Mouse (Mus musculus) kidney, postnatal 36 days (tissue): ENCODE measurements around the gene Cdca5.
A peak's percentile ranks its signal among the peaks of the same experiment; 100 is the strongest.
"Not testable (repeated sequence)": the region's sequence is repeated elsewhere in the genome, so short reads cannot be mapped to it uniquely, and the experiment has no call there.

Source experiments
- DNase-seq, 2 experiments: peaks; one replicate each; pipeline ENCODE4 v3.0.0; 2021 to 2022; ENCODE audit warnings: mixed read lengths in 2 of 2

Gene Cdca5

DNA sequence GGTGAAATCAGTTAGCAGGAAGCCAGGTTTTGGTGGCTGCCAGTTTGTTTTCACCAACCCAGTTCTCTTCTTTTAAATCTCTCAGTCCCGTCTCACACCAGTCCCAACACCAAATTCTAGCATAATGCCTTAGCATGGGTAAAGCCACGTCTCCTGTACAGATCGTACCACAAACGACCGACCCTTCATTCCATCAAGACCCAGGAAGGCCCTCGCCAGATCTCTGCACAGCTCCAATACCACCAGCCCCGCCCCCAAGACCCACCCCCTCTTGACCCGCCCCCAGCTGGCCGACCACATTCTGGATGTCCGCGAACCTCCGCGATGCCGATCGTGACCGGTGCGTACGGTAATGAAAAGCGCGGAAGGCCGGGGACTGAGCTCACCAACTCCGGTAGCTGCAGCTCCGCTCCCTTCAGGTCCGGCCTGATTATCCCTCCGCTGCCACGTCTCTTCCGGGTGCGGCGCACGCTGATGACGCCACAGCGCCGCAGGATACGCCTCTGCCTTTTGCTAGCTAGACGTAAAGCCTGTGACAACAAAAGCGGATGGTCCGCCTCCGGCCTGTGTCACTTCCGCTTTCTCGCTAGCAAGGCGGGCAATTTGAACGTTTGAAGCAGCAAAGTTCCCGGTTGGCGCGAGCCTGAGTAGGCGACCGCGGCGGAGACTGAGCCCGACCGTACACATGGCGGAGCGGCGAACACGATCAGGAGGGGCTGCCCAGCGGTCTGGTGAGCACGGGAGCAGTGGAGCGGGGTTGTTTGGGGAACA is at the start of gene Cdca5, which contains the start of gene Zfpl1:
TSS of gene Cdca5 (plus strand) at position 506 of the 771 bp plus-strand sequence.
TSS of gene Zfpl1 (minus strand) at position 479 of the 771 bp plus-strand sequence.
- peak; percentile 98 for DNase-seq

DNA sequence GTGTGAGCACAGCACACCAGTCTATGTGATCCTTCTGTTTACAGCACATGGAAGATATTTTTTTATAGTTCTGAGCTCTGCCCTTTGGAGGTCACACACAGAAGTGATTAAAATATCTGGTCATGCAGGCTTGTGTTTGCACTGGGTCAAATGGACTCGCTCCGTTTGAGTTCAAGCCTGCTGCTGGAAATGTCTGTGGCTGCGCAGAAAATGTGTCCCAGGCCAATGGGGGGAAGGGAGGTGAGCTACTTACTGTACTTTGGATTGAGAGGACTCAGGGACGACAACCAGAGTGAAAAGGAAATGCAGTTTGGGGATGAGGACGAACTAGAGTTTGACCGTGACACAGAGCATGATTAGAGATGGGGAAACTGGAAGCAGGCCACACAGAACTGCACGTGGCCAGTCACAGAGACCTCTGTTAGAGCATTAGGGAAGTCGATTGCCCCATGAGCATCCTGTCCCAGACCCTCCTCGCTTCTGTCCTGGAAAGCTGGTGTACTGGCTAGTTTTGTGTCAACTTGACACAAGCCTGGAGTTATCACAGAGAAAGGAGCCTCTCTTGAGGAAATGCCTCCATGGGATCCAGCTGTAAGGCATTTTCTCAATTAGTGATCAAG is 48.7 kb upstream of the Cdca5 start:
- DNase-seq = no peak

DNA sequence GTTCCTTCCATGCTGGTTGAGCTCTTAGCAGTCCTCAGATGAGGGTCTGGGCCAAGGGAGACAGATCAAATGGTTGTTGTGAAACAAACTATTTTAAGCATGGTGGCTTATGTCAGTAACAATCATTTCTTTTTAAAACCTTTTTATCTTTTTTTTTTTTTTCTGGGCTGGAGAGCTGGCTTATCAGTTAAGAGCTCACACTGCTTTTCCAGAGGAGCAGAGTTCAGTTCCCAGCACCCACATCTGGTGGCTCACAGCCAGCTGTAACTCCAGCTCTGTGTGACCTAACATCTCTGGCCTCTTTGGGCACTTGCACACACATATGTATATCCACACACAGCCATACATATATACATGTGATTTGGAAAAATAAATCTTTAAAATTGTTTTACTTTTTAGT is 47.1 kb upstream of the Cdca5 start:
- no peak for DNase-seq

DNA sequence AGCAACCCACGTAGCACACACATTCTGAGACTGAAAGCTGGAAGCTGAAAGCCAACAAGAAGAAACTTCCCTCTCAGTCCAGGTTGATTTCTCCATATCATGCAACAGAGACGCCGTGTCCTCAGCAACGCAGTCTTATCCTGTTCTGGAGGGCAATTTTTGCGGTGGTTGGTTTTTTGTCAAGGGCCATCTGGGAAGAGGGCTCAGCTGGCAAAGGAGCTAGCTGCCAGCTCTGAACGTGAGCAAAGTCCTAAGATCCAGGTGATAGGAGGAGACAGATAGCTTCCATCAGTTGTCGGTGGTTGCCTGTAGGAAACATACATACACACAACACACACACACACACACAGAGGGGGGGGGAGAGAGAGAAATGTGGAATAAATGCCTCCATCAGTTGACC is 46.5 kb upstream of the Cdca5 start:
- DNase-seq = no peak

DNA sequence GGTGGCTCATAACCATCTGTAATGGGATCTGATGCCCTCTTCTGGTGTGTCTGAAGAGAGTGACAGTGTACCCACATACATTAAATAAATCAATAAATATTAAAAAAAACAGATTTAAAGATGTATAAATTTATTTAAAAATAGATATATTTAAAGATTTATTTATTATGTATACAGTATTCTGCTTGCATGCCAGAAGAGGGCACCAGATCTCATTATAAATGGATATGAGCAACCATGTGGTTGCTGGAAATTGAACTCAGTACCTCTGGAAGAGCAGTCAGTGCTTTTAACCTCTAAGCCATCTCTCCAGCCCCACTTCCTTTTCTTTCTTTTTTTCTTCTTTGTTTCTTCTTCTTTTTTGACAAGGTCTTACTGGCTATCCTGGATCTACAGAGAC is 44.8 kb upstream of the Cdca5 start:
- DNase-seq = no peak

DNA sequence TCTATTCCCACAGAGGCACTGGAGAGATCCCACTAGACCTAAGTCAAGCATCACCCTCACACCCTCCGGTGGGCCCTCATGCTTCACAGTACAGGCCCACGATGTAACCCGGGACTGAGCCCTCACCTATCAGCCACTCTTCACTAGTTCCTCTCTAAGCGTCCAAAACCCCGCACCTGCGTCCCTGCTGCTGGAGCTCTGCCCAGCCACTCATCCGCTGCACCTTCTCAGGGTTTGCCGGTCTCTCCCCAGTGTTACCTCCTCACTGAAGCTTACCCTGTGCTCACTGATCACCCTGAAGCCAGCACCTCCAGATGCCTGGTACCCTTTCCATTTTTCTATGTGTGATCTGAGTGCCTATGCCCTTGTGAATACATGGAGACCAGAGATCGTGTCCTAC is 42.5 kb upstream of the Cdca5 start:
- DNase-seq = no peak

DNA sequence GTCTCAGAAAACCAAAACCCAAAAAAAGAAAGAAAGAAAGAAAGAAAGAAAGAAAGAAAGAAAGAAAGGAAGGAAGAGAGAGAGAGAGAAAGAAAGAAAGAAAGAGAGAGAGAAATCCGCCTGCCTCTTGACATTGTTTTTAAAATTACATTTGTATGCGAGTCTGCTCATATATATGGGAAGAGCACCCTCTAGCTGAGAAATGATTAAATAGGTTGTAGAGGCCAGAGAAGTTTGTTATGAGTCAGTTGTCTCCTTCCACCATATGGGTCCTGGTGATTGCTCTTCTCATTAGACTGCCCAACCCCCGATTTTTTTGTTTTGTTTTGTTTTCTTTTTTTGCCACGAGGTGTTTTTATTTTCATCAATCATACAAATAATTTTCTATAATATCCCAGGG is 40.7 kb upstream of the Cdca5 start:
- DNase-seq = not testable (repeated sequence)

DNA sequence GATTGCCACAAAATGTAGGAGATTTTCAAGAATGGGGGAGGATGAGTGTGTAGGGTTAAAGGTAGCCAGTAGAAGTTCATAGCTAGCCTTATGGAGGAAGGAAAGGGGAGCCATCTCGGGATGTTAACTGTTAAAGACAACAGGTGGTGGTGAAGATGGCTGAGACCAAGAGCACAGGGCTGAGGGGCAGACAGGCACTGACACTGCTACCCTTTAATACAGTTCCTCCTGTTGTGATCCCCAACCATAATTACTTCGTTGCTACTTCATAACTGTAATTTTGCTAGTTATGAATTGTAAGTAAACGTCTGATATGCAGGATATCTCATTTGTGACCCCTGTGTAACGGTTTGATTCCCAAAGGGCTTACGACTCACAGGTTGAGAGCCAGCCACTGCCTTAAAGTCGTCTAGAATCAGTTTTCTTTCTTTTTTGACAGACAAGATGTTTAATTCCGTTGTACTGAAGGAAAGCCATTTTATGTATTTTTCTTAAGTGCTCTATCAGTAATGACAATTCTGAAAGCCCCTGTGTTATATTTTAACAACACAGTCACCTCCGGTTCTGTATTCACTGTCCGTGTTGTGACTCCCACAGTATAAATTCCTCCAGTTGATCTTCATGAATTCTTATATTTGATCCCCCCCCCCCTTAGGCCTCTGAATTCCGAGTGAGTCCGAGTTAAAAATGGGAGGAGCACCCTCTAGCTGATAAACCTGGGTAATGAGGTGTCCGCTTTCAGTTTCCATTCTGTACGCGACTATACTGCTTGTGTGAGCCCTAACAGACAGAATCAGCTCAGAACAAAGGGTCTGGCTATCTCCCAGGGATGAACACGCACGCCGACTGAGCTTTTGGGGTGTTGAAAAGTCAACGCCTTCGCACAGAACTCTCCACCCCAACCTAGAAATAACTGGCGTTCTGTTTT is 39.2 kb upstream of the Cdca5 start:
- no peak for DNase-seq

DNA sequence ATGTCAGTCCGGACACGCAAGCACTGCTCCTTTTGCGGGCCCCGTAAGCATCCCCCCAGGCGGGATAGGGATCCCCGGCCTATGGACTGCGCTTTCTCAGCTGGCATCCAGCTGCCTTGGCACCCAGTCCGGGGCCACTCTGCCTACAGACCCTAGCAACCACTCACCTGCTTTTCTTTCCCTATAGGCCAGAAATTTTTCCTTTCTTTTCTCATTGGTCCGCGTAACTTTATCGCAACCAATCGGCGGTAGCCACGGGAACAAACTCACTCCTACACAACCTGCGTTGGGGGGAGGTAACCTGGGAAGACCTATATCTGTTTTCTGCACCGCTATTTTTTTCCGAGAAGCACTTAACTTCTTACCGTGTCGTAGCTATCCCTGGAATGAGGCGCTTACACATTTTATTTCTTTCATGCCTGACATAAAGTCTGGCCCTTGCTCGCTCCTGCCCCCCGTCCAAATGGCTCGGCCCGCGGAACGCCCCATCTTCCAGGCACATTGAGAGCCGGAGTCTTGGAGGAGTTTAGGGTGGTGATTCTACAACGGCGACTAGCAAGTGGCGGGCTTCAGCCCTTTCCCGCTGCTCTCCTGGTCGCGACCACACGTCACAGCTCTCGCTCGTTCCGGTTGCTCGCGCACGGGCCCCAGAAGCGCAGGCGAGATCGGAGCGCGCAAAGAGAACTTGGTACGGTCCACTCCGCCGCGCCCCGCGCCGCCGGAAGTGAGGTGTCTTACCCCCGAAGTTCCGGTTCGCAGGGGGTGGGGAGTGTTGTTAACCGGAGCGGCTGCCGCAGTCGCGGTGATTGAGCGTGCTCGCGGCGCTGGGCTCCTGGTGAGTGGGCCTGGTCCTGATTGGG is 38.3 kb upstream of the Cdca5 start, which contains the start of gene Syvn1:
TSS of gene Syvn1 (plus strand) at position 283 of the 860 bp plus-strand sequence.
- DNase-seq = peak; percentile 94 to 96

DNA sequence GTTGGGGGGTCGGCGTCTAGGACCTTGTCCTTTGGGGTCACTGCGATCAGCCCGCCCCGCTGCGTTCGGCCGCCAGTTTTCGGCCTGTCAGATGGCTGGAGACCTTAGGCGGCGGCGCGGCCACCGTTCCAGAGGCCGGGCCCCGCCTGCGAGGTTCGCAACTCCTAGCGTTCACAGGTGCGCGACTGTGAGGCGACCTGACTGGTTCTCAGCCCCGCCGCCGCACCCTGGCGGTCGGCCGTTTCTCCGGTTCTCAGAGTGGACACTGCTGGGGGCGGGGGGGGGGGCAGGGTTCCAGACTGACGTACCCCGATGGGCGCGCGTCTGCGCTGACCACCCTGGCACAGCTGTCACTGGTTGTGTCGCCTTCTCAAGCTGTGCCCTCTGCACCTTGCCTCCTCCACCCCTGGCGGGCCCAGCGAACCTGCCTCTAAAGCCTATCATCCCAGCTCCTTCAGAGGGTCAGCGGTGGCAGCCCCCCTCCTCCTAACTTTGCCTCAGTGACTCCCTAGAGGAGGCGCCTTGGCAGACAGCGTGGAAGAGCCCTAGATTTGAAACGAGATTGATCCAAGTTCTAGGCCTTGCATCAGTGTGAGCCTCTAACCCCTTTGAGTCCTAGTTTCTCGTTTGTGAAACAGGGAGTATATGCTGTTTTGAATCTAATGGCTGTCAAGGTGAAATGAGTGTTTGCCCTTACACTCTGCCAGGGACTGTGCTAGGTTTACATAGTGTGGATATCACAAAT is 37.5 kb upstream of the Cdca5 start:
- no peak for DNase-seq

DNA sequence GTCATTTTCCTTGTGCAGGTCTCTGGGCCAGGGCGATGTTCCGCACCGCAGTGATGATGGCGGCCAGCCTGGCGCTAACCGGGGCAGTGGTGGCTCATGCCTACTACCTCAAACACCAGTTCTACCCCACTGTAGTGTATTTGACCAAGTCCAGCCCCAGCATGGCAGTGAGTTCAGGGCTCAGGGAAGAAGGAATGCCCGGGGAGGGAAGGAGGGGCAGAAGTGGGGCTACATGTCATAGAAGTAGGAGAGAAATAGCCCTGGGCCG is 37.0 kb upstream of the Cdca5 start:
- no peak for DNase-seq

DNA sequence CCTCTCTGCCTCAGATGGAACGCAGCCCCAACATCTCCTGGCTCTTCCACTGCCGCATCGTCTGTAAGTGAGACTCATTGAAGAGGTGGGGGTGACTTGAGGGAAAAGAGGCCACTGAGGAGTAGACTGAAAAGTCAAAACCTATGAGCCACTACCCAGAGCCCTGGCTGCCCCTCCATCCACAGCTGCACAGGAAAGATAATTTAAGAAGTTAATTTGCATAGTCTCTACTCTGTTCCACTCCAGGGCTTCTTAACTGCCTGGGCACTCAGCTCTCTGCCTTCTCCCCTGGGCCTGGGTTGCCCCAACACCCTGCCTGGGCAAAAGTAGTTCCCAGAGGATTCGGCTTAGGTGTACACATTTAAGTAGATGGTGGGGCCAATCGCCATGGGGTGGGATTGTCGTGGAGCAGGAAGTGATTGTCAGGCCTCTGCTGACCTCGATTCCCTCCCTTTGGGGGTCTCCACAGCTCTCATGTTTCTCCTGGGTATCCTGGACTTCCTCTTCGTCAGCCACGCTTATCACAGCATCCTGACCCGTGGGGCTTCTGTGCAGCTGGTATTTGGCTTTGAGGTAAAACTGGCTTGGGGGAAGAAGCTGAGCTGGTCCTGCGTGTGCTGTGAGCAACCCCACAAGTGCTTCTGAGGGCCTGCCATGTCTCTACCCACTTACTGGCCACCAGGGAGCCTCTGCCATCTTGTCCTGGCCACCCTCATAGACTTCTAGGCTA is 35.9 kb upstream of the Cdca5 start:
- no peak for DNase-seq

DNA sequence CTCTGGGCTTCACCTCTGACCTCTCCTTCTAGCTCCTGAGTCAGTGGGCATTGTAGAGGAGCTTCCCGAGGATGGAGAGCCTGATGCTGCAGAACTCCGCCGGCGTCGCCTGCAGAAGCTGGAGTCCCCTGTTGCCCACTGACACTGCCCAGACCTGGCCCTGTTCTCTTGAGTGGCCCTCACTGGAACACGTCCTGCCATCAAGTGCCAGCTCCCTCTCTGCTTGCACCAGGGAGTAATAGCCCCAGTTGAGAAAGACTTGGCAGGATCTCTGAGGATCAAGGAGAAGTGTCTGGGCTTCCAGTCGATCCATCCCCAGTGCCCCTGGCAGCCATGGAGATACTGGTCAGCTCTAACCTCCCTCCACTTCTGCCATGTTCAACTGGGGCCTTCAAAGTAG is 32.3 kb upstream of the Cdca5 start:
- DNase-seq = no peak

DNA sequence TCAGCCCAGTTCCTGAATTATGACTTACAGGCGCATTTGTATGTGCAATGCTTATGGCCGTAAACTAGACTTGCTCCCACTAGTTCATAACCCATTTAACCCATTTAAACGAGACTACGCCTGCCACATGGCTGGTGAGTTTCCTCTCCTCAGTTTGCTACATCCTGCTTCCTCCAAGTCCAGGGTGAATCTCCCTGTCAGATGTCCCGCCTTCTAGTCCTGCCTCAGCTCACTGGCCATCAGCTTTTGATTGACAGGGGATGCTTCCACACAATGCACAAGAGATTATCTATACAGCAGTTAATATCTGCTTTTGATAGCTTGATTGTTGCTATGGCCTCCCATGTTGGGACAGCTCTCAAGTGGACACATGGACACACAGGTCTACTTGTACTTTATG is 30.5 kb upstream of the Cdca5 start:
- DNase-seq = no peak

DNA sequence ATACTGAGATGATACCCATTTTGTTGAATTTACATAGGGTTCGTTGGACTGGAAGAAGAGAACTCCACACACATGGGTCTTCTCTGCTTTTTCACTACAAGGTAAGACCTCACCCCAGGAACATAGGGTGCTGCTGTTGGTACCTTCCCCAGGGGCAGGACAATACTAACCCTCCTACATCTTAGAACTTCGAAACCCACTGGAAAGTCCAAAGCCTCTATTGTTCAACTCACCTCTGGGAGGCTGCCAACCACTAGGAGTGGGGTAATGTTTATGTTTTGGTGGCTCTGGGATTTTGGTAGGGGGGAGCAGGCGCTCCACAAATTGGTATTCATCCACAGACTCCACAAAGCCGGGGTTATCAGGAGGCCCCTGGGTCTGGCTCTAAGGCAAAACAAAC is 28.1 kb upstream of the Cdca5 start:
- DNase-seq = no peak

DNA sequence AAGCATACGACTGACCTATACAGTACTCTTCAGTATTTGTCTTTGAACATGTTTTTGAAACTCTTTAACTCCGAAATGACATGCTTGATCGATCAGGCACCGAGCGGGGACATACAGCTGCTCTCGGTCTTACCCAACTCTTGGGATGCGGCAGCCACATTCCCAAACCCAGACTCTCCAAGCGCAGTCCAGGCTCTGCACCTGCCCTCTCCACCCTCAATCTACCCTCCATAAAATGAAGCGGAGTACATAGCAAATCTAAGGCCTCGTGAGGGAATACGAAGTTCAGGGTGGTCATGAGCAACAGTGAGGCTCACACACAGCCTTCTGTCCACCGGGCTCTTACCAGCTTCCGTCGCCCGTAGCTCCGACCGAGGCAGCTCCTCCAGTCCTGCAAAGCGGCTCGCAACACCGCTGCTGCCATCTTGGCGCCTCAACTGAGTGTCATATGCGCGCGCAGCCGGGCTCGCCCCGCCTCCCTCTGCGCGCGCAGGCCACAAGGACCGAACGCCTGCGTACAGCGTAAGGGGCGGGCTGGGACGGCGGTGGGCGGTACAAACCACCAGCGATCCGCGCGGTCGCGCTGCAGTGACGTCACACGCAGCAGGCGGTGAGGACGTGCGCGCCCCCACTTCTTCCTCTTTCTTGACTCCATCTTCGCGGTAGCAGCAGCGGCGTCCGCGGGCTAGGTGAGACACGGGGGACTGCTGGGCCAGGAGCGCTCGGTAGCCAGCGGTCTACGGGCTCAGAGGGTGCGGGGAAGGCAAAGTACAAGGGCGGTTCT is 27.3 kb upstream of the Cdca5 start, which contains the start of the genes Mrpl49 and Fau:
TSS of gene Mrpl49 (minus strand) at position 473 of the 784 bp plus-strand sequence.
TSS of gene Fau (plus strand) at position 532 of the 784 bp plus-strand sequence.
- DNase-seq = peak; percentile 99 to 100

DNA sequence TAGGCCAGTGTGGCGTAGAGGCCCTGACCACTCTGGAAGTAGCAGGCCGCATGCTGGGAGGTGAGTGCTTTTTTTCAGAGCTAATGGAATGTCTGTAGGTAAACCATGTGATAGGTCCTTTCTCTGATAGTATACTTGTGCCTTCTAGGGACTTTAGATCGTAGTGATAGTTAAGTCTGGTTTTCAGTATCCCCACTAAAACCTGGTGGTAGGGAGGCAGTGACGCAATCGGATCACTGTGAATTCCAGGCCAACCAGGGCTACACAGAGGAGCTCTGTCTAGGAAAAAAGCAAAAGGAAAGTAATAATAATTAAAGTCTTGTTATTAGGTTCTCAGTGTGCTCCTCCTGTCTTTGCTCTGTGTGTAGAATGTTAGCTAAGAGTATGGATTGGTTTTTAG is 26.3 kb upstream of the Cdca5 start:
- DNase-seq = no peak

DNA sequence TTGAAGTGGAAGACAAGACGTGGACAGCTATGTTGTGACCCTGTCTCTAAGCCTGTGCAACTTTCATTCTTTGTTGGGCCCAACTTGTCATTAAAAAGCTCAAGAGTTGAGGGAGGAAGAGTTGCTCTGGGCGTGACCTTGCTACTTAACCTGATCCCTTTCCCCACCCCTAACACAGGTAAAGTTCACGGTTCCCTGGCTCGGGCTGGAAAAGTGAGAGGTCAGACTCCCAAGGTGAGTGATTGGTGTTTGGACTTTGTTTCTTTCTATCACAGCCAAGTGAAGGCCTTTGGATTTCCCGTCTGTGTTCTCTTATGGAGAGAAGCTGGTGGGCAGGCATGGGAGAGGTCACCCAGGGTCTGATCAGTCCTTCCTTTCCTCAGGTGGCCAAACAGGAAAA is 25.8 kb upstream of the Cdca5 start:
- peak in 1 of 2 experiments; percentile 34 for DNase-seq

DNA sequence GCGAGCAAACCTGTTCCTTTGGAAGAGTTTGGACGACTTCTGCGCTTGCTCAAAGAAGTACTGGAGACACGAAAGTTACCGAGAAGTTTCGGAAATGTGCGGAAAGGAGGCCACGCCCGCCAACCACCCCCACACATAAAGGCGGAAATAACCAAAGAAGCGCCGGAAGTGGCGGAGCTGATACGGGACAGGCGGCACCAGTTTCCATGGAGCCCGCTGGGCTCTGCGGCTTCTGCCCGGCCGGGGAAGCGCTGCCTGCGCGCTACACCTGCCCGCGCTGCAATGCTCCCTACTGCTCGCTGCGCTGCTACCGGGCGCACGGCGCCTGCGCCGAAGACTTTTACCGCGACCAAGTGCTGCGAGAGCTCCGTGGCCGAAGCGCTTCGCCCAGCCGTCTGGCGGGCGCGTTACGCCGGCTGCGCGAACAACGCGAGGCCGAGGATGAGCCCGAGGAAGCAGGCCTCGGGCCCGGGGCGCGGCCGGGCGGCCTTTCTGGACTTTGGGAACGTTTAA is 23.7 kb upstream of the Cdca5 start, which contains the start of gene Znhit2:
TSS of gene Znhit2 (plus strand) at position 172 of the 513 bp plus-strand sequence.
- DNase-seq = peak; percentile 96 to 97
